Mouse (Mus musculus) megakaryocyte, embryonic 14.5 days (primary cell): Measurements from ENCODE around the gene Gm20481. TPM values are rescaled to one million over a fixed set of nuclear protein-coding genes. Genes with fewer than 3 reads are reported as not detected.
"Not testable (repeated sequence)": the region's sequence is repeated elsewhere in the genome, so short reads cannot be mapped to it uniquely, and the experiment has no call there.

Source experiments
- H3K27me3 ChIP-seq: replicated peaks from 2 replicates; pipeline ENCODE3; 2012; ENCODE audit warnings: inconsistent platforms
- H3K36me3 ChIP-seq: replicated peaks from 2 replicates; pipeline ENCODE3; 2012; ENCODE audit warnings: low read length, inconsistent platforms, mixed read lengths
- H3K4me1 ChIP-seq: 2 replicates; pipeline ENCODE4 v1.6.1; 2012; ENCODE audit warnings: inconsistent platforms
- H3K4me3 ChIP-seq: replicated peaks from 2 replicates; pipeline ENCODE3; 2012; ENCODE audit warnings: moderate library complexity, mild to moderate bottlenecking, inconsistent platforms
- H3K9me3 ChIP-seq: 2 replicates; pipeline ENCODE4 v1.6.1; 2012; ENCODE audit warnings: inconsistent platforms
- FLI1 ChIP-seq: IDR thresholded peaks from 2 replicates; pipeline ENCODE4 v1.6.1; 2012; ENCODE audit warnings: low read length, inconsistent platforms, mixed read lengths
- GATA1 ChIP-seq: IDR thresholded peaks from 3 replicates; pipeline ENCODE4 v1.6.1; 2012; ENCODE audit warnings: mixed read lengths, low read length, inconsistent platforms, borderline replicate concordance
- polyA plus RNA-seq: library from polyadenylated mRNA; stranded (reverse); fragments of >175 nt; gene quantifications from 2 replicates; pipeline ENCODE4 v1.2.3, GENCODE M21; 2012; ENCODE audit warnings: low replicate concordance; ENCODE audit not compliant: insufficient read depth

The Gm20481 gene
- polyA plus RNA-seq, 1 experiment = not detected

DNA sequence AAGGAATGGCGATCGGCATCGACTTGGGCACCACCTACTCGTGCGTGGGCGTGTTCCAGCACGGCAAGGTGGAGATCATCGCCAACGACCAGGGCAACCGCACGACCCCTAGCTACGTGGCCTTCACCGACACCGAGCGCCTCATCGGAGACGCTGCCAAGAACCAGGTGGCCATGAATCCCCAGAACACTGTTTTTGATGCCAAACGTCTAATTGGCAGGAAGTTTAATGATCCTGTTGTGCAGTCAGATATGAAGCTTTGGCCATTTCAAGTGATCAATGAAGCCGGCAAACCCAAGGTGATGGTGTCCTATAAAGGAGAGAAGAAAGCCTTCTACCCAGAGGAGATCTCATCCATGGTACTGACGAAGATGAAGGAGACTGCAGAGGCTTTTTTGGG lies 7.3 kb downstream of the Gm20481 start:
- H3K4me1 ChIP-seq = peaks cover 19% of the 10 kb centered on the region
- peaks cover 30% of the 10 kb centered on the region for H3K27me3 ChIP-seq
- H3K4me3 ChIP-seq = no peak overlapping the region
- H3K36me3 ChIP-seq = no peaks in the 10 kb centered on the region
- no peak for TF ChIP-seq GATA1
- TF ChIP-seq FLI1 = no peak
- no peaks in the 10 kb centered on the region for H3K9me3 ChIP-seq

DNA sequence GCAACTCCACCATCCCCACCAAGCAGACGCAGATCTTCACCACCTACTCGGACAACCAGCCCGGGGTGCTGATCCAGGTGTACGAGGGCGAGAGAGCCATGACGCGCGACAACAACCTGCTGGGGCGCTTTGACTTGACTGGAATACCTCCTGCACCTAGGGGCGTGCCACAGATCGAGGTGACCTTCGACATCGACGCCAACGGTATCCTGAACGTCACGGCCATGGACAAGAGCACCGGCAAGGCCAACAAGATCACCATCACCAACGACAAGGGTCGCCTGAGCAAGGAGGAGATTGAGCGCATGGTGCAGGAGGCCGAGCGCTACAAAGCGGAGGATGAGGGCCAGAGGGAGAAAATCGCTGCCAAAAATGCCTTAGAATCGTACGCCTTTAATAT lies 8.5 kb downstream of the Gm20481 start:
- no peak for TF ChIP-seq GATA1
- TF ChIP-seq FLI1 = no peak
- H3K9me3 ChIP-seq = no peaks in the 10 kb centered on the region

DNA sequence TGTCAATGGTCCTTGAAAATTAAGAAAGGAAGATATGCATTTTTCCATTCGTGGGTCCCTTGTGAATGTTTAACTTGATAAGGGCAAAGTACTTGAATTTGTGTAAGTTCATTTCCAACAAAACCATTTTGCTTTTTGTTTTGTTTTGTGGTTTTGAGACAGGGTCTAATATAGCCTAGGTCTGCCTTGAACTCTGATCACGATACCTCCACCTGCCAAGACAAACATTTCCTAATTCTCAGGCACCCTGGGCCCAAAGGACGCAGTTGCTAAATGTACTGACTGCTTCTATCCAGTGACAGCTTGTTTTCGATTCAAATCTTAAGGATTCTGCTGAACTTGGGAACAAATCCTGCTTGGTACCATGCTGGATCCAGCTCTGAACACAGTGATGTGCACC lies 9.9 kb downstream of the Gm20481 start:
- peaks cover 2% of the 10 kb centered on the region for H3K36me3 ChIP-seq
- H3K4me1 ChIP-seq = peaks cover 29% of the 10 kb centered on the region
- peaks cover 8% of the 10 kb centered on the region for H3K27me3 ChIP-seq
- TF ChIP-seq FLI1 = no peak
- H3K4me3 ChIP-seq = no peak overlapping the region
- H3K9me3 ChIP-seq = no peaks in the 10 kb centered on the region

More for the DNA sequence above, 8.5 kb downstream of the Gm20481 start:
- peaks cover 20% of the 10 kb centered on the region for H3K27me3 ChIP-seq
- no peak overlapping the region for H3K4me3 ChIP-seq
- H3K36me3 ChIP-seq = no peaks in the 10 kb centered on the region
- peaks cover 22% of the 10 kb centered on the region for H3K4me1 ChIP-seq

DNA sequence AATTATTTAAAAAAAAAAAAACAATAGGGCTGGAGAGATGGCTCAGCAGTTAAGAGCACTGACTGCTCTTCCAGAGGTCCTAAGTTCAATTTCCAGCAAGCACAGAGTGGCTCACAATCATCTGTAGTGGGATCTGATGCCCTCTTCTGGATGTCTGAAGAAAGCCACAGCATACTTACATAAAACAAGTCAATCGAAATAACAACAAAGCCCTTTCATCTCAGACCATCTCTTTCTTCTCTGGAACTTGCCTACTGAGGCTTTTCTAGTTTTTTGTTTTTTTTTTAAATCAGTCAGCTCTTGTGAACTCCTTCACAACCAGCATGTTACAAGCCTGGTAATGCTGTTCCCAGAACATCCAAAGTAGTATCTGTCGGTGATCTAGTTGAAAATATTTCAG lies 10.9 kb downstream of the Gm20481 start:
- peak overlapping the region; percentile 97 for H3K4me3 ChIP-seq
- peaks cover 13% of the 10 kb centered on the region for H3K36me3 ChIP-seq
- peaks cover 36% of the 10 kb centered on the region for H3K4me1 ChIP-seq
- H3K27me3 ChIP-seq = peaks cover 4% of the 10 kb centered on the region
- no peaks in the 10 kb centered on the region for H3K9me3 ChIP-seq
- TF ChIP-seq FLI1 (no peak), GATA1 (no peak)

DNA sequence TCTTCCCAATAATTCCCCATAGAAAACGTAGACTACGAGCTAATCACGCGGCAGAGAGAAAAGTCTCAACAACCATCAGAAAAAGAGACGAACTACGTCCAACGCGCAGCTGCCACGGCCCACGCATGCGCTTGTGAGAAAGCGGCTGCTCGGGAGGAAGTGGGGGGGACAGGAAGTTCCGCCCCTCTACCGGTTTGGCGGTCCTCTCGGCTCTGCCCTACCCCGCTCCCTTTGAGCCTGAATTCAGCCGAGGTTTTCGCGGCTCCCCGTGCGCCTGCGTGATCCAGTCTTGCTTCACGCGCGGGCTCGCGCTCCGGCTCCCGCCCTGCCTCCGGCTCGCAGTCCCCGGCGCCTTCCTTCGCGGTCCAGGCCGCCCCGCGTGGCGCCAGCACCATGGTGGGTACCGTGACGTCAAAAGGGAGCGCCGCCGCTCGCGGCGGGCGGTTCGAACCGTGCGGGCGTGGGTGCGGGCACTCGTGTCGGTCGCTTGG lies 12.0 kb downstream of the Gm20481 start, which contains the start of gene Lsm2:
Gene Lsm2 (plus strand): TSS at position 173 of the 491 bp plus-strand sequence.
- Histone ChIP-seq H3K27me3 (peaks cover 4% of the 10 kb centered on the region), H3K4me1 (peaks cover 30% of the 10 kb centered on the region), H3K36me3 (peaks cover 23% of the 10 kb centered on the region), H3K9me3 (no peaks in the 10 kb centered on the region), H3K4me3 (peak within 1 kb of the TSS; percentile 97)
- TF ChIP-seq FLI1 (peak; percentile 73), GATA1 (no peak)

DNA sequence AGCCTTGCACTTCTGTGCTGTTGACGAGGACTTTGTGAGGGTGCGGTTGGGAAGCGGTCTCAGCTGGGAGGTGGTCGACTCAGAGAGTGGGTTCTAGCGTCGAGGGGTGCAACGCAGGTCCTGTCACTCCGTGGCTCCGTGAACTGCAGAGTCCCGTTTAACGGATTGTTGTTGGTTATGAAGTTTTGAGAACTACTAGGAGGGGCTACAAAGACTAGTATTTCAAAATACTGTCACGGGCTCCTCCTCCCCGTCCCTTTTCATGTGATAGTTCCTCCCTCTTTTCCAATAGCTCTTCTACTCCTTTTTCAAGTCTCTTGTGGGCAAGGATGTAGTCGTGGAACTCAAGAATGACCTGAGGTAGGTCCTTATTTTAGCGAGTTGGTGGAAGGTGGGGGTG lies 12.6 kb downstream of the Gm20481 start:
- TF ChIP-seq FLI1 = no peak
- no peak for TF ChIP-seq GATA1
- peaks cover 3% of the 10 kb centered on the region for H3K27me3 ChIP-seq
- no peaks in the 10 kb centered on the region for H3K9me3 ChIP-seq
- H3K36me3 ChIP-seq = peaks cover 26% of the 10 kb centered on the region
- H3K4me3 ChIP-seq = peak overlapping the region; percentile 97
- H3K4me1 ChIP-seq = peaks cover 30% of the 10 kb centered on the region

DNA sequence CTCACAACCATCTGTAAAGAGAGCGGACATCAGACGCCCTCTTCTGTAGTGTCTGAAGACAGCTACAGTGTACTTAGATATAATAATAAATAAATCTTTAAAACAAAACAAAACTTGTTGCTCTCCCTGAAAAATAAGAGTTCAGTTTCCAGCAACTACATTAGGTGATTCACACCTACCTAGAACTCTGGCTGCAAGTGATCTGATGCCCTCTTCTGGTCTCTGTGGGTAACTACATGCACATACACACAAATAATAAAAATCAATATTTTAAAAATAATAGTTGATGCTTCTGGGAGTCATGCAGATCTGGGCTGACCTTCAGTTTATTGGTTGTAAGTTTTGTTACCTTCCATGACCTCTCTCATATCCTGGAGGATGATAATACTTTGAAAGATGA lies 14.5 kb downstream of the Gm20481 start:
- TF ChIP-seq FLI1 (no peak), GATA1 (no peak)
- Histone ChIP-seq H3K4me3 (no peak overlapping the region), H3K9me3 (no peaks in the 10 kb centered on the region), H3K4me1 (peaks cover 30% of the 10 kb centered on the region), H3K27me3 (no peaks in the 10 kb centered on the region), H3K36me3 (peaks cover 34% of the 10 kb centered on the region)

DNA sequence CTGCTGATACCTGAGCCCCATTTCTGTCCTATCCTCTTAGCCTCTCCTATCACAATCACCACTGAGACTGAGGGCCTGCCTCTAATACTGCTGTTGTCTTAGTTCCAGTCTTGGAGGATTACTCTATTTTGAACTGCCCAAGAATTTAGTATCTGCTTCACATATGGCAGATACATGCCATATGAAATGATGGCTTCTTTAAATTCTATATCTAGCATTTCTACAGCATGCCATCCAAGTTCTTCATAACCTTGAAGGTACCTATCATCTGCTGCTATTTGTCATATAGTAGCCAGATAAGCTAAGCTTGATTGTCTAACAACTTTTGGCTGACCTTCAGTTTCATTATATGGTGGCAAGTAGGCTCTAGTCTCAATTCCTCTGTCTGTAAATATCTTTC lies 25.0 kb downstream of the Gm20481 start:
- Histone ChIP-seq H3K36me3 (peaks cover 49% of the 10 kb centered on the region), H3K9me3 (no peaks in the 10 kb centered on the region), H3K27me3 (no peaks in the 10 kb centered on the region), H3K4me3 (no peak overlapping the region), H3K4me1 (peaks cover 43% of the 10 kb centered on the region)
- TF ChIP-seq GATA1 (no peak), FLI1 (no peak)

DNA sequence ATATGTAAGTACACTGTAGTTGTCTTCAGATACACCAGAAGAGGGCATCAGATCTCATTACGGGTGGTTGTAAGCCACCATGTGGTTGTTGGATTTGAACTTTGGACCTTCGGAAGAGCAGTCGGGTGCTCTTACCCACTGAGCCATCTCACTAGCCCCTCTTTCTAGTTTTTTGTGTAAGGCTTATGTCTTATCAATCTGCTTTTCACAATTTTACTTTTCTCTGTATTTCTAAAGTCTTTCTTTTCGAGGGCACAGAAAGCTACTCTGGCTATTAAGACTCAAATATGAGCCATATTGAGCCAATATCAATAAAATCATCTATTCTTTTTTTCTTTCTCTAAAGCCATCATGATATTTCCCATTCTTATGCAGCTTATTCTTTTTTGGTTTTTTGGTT lies 25.5 kb downstream of the Gm20481 start:
- H3K36me3 ChIP-seq = peaks cover 49% of the 10 kb centered on the region
- not testable (repeated sequence) for H3K27me3 ChIP-seq, H3K4me3 ChIP-seq, H3K9me3 ChIP-seq
- H3K4me1 ChIP-seq = peaks cover 46% of the 10 kb centered on the region

DNA sequence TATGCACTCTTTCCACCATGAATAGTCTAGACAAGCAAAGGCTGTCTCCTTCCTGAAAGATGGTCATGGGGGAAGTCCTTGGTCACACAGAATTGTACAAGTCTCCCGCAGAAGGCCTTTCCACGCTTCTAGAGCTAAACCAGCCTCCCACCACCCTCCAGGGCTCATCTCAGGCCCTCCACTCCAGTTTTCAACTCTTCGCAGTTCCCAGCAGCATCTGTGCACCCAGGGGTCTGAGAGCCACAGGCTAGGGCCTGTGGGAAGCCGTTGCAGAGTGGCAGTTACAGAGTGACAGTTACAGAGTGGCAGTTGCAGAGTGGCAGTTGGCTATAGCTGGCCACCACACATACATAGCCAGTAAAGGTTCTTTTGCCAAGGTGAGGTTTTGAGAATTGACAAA lies 26.2 kb downstream of the Gm20481 start:
- Histone ChIP-seq H3K36me3 (peaks cover 43% of the 10 kb centered on the region), H3K4me1 (peaks cover 44% of the 10 kb centered on the region)
- not testable (repeated sequence) for H3K27me3 ChIP-seq, H3K4me3 ChIP-seq, H3K9me3 ChIP-seq

DNA sequence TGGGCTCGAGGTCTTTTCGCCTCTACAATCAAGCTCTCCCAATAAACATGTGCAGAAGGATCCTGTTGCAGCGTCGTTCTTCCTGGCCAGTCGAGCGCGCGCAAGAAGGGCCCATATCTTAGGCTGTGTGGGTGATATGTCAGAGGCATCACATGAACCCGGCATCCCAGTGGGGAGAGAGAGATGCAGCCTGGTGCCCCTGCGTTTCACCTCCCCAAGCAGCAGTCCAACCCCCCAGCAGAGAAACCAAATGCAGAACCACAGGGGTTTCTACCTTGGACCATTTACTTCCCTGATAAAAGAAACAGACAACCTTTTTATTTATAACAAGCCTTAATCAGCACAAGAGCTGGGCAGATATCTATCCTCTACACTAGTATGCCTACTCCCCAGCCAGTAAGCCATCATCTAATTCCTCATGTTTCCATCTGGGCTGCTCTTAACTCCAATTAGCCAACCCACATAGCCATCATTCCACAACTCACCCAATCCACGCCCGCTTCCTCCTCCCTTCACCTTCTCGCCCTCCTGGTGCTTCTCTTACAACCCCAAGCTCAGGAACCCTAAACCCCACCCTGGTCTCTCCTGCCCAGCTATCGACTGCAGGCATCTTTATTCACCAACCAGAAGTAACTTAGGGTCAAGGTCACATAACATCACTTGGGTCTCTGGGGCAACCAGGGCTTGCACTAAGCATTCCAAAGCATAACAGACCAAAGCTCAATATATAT lies 26.9 kb downstream of the Gm20481 start:
- TF ChIP-seq FLI1 = no peak
- TF ChIP-seq GATA1 = no peak
- peaks cover 37% of the 10 kb centered on the region for H3K36me3 ChIP-seq
- peak overlapping the region; percentile 39 for H3K4me3 ChIP-seq
- H3K9me3 ChIP-seq = no peaks in the 10 kb centered on the region
- no peaks in the 10 kb centered on the region for H3K27me3 ChIP-seq
- peaks cover 43% of the 10 kb centered on the region for H3K4me1 ChIP-seq
